ENCODE assay signal across 8 mouse cellular contexts in the genomic region with DNA sequence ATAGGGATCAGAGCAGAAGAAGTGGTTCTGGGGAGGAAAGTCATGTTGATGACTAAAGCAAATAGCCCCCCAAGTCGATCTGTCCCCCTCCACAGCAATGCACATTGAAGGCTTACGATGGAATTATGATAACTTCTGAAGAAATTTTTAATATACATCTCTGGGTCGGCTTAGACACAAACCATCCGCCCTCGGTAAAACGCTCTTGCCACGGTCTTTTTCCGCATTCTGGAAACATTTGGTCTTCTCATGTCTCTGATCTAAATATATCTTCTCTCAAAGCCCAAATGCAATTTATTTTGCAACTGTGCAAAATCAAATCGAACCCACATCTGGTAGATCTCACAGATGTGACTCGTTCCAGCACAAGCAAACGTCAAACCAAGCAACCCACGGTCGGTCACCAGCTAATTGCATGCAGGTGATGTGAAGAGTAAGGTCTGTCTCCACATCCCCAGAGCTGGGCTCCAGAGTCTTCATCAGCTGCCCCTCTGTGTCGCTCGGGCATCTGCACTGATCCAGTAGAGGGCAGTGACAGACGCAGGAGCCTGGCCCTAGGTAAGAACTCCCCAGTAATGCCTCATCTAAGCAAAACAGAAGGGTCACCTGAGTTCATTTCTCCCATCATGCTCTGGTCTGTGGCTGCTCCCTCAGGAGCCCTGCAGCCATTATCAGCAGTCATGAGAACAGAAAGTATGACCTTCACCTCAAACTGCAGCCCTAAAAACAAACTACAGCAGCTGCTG.
DNase-seq lines count a peak whose midpoint lies in the region; ATAC-seq lines count a peak whose summit lies in the region.

No protein-coding gene starts in this region.

- no peak overlapping the region for H3K9ac ChIP-seq in forebrain, embryonic 11.5 days (ENCODE audit: low read length)
- H3K9ac ChIP-seq in liver, embryonic 13.5 days = peak overlapping the region; percentile 60

- no peaks in the 10 kb centered on the region for H3K36me3 ChIP-seq in forebrain, embryonic 10.5 days (replicated peaks)
- H3K36me3 ChIP-seq in forebrain, embryonic 11.5 days (ENCODE audit: control insufficient read depth, insufficient read depth, low read length) = no peaks in the 10 kb centered on the region
- H3K36me3 ChIP-seq in liver, embryonic 13.5 days = no peaks in the 10 kb centered on the region

- no peaks in the 10 kb centered on the region for H3K9me3 ChIP-seq in forebrain, embryonic 10.5 days
- no peaks in the 10 kb centered on the region for H3K9me3 ChIP-seq in forebrain, embryonic 11.5 days (ENCODE audit: control insufficient read depth, low read length)
- H3K9me3 ChIP-seq in liver, embryonic 13.5 days (replicated peaks) = no peaks in the 10 kb centered on the region

- H3K4me2 ChIP-seq in forebrain, embryonic 11.5 days (ENCODE audit: low read depth, low read length, severe bottlenecking) = no peak overlapping the region
- H3K4me2 ChIP-seq in liver, embryonic 13.5 days = no peak overlapping the region

- no peak overlapping the region for H3K4me3 ChIP-seq in forebrain, embryonic 10.5 days
- H3K4me3 ChIP-seq in forebrain, embryonic 11.5 days (ENCODE audit: low read depth, low read length) = no peak overlapping the region
- no peak overlapping the region for H3K4me3 ChIP-seq in brown adipose tissue, adult 24 weeks (ENCODE audit: insufficient read depth, low read depth, low read length)
- H3K4me3 ChIP-seq in liver, embryonic 13.5 days (replicated peaks) = no peak overlapping the region

- H3K4me1 ChIP-seq in forebrain, embryonic 10.5 days = peaks cover 8% of the 10 kb centered on the region
- H3K4me1 ChIP-seq in forebrain, embryonic 11.5 days (replicated peaks; ENCODE audit: control insufficient read depth, insufficient read depth, low read length) = no peaks in the 10 kb centered on the region
- H3K4me1 ChIP-seq in brown adipose tissue, adult 24 weeks (ENCODE audit: control insufficient read depth, insufficient read depth, insufficient read length, low read length) = peaks cover 14% of the 10 kb centered on the region
- peaks cover 83% of the 10 kb centered on the region for H3K4me1 ChIP-seq in liver, embryonic 13.5 days (replicated peaks)

- H3K27me3 ChIP-seq in forebrain, embryonic 10.5 days (ENCODE audit: poor library complexity, severe bottlenecking) = no peaks in the 10 kb centered on the region
- no peaks in the 10 kb centered on the region for H3K27me3 ChIP-seq in forebrain, embryonic 11.5 days (ENCODE audit: control insufficient read depth, insufficient read depth, low read length)
- no peaks in the 10 kb centered on the region for H3K27me3 ChIP-seq in liver, embryonic 13.5 days

- WGBS in forebrain, embryonic 10.5 days = 83% methylated on average over 16 of the region's 16 CpGs
- 87% methylated on average over 16 of the region's 16 CpGs for WGBS in forebrain, embryonic 11.5 days
- WGBS in liver, embryonic 13.5 days (ENCODE audit: insufficient replicate concordance) = 83% methylated on average over 16 of the region's 16 CpGs

- ATAC-seq in forebrain, embryonic 11.5 days (replicated peaks; ENCODE audit: low FRiP score) = no peak
- ATAC-seq in liver, embryonic 13.5 days (ENCODE audit: low read depth) = peak; percentile 13; the same call in 1 of the 2 replicates

- no peak for DNase-seq in forebrain, embryonic 10.5 days (ENCODE audit: extremely low spot score, low spot score)
- no peak for DNase-seq in forebrain, embryonic 11.5 days (ENCODE audit: low spot score)
- peak; percentile 25 for DNase-seq in heart, postnatal 4 days
- no peak for DNase-seq in liver, embryonic 13.5 days
- DNase-seq in right cerebral cortex, postnatal 25 days = no peak
- no peak for DNase-seq in urinary bladder, postnatal 14 days (ENCODE audit: low spot score)
- no peak for DNase-seq in thymus, postnatal 10 days (ENCODE audit: low spot score in 2 of 2)

- 0 out of 2 replicates have a peak overlapping the region, but pooled peaks have one; percentile 11 for H3K27ac ChIP-seq in forebrain, embryonic 10.5 days
- no peak overlapping the region for H3K27ac ChIP-seq in forebrain, embryonic 11.5 days (ENCODE audit: low read depth, low read length)
- H3K27ac ChIP-seq in brown adipose tissue, adult 24 weeks (replicated peaks; ENCODE audit: low read depth, low read length) = peak overlapping the region; percentile 90
- H3K27ac ChIP-seq in liver, embryonic 13.5 days = peak overlapping the region; percentile 88
